Mouse (Mus musculus): ENCODE results near the gene Mid1.

- TF ChIP-seq POLR2A (IDR thresholded peaks at IDR 0.05; ENCODE audit: low read depth, low read length) (no peak), CTCF (conservative IDR thresholded peaks at IDR 0.05; ENCODE audit: insufficient read depth, insufficient read length, low read depth, low read length) (no peak)
Measured at GRCm38 (mm10) chrX:169880363-169880711, 195.3 kb downstream of the Mid1 start.

Measured in kidney, adult 2 months (tissue).